In the genomic region with DNA sequence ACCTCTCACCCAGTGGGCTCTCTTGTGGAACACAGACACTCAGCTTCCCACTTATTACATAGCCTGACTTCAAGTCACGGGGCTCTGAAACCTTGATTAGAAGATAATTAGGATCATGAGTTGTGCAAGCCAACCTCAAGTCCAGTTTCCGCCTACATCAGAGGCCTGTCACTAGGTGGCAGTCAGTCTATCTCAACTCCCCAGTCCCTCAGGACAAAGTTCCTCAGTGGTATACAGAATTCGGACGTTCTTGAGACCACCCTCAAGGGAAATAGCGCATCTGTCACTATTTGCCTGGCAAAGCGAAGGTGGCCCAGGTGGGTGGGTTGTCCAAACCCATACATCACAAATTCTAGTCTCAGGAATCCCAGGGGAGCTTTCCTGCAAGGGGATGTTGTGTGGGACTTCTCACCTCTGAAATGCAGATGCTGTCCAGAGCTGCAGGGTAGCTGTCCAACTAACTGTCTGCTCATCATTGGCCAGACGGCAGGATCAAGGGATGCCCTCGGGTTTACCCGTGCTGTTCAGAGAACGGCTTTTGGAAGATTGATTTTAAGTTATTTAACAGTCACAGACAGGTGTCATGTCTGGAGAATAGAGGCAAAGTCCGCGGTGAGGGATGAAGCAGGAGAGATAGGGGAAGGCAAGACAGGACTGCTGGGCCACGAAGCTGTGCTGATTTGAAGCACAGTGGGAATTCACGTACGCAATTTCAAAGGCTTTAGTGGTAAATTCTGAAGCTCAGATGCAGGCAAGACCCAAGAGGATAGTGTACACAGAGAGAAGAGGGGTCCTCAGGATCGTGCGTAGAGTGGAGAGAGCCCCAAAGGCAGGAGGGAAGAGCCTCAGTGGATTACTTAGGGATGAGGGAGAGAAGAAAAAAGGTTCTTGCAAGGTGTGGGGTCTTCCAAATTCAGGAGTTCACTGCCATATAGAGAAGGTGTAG, we compare ENCODE assay signal across 8 mouse cellular contexts. TPM values are rescaled to one million over a fixed set of nuclear protein-coding genes. Genes with fewer than 3 reads are reported as not detected.
DNase-seq lines count a peak whose midpoint lies in the region; ATAC-seq and TF ChIP-seq lines count a peak whose summit lies in the region.

No protein-coding gene starts in this region.

- no peak overlapping the region; the same call in 1 of the 2 replicates for H3K9ac ChIP-seq in kidney, postnatal 0 days (ENCODE audit: low read depth, low read length)
- peak overlapping the region; percentile 100 for H3K9ac ChIP-seq in midbrain, embryonic 13.5 days (replicated peaks)

- peak overlapping the region; percentile 94 for H3K4me3 ChIP-seq in left cerebral cortex, adult 2 months
- H3K4me3 ChIP-seq in kidney, postnatal 0 days (replicated peaks; ENCODE audit: low read depth, low read length) = peak overlapping the region; percentile 97
- H3K4me3 ChIP-seq in midbrain, embryonic 13.5 days (replicated peaks) = peak overlapping the region; percentile 92

- peak; percentile 60 for ATAC-seq in granulocyte monocyte progenitor cell, adult 5-6 weeks (replicated peaks; ENCODE audit: poor library complexity, severe bottlenecking)
- ATAC-seq in kidney, postnatal 0 days (replicated peaks; ENCODE audit: low FRiP score, low read depth) = no peak
- ATAC-seq in midbrain, embryonic 13.5 days = no peak

- H3K27me3 ChIP-seq in kidney, postnatal 0 days (ENCODE audit: insufficient read depth, low read length) = no peaks in the 10 kb centered on the region
- H3K27me3 ChIP-seq in midbrain, embryonic 13.5 days = no peaks in the 10 kb centered on the region

- H3K9me3 ChIP-seq in kidney, postnatal 0 days (replicated peaks; ENCODE audit: low read length) = no peaks in the 10 kb centered on the region
- H3K9me3 ChIP-seq in midbrain, embryonic 13.5 days = no peaks in the 10 kb centered on the region

- no peak for DNase-seq in left cerebral cortex, adult 2 months (ENCODE audit: extremely low spot score in 1 of 2, low spot score in 2 of 2)
- DNase-seq in left cerebral cortex, adult 8-10 months (ENCODE audit: low spot score in 2 of 2) = no peak
- peak; percentile 71 for DNase-seq in brain, adult 2 months (ENCODE audit: low read depth, low spot score)
- peak; percentile 69 for DNase-seq in kidney, postnatal 0 days (ENCODE audit: low spot score)
- no peak for DNase-seq in layer of hippocampus, adult 9-10 months (ENCODE audit: low spot score)
- DNase-seq in urinary bladder, adult 18-20 months (ENCODE audit: low spot score in 2 of 2) = no peak

- H3K27ac ChIP-seq in left cerebral cortex, adult 2 months = peak overlapping the region; percentile 97
- no peak overlapping the region for H3K27ac ChIP-seq in kidney, postnatal 0 days
- H3K27ac ChIP-seq in midbrain, embryonic 13.5 days = peak overlapping the region; percentile 99

- peak overlapping the region; percentile 92 for H3K4me2 ChIP-seq in kidney, postnatal 0 days (ENCODE audit: low read length)
- peak overlapping the region; percentile 98 for H3K4me2 ChIP-seq in midbrain, embryonic 13.5 days (replicated peaks)

- H3K4me1 ChIP-seq in kidney, postnatal 0 days (replicated peaks; ENCODE audit: insufficient read depth, low read length) = peaks cover 19% of the 10 kb centered on the region; the same call in 1 of the 2 replicates
- peaks cover 46% of the 10 kb centered on the region for H3K4me1 ChIP-seq in midbrain, embryonic 13.5 days (replicated peaks)

- intact Hi-C loops in left cerebral cortex, adult 2 months (cut with DNase I) = loop anchor here (2.0 to 5.0 kb wide), 2 partner anchors 142 to 157 kb away; partner anchors contain the start of gene Zhx3

- H3K36me3 ChIP-seq in kidney, postnatal 0 days (ENCODE audit: insufficient read depth, low read length) = 0 out of 2 replicates have a peak, but pooled peaks cover 3% of the 10 kb centered on the region
- peaks cover 23% of the 10 kb centered on the region for H3K36me3 ChIP-seq in midbrain, embryonic 13.5 days

- 29% methylated on average over 17 of the region's 17 CpGs for WGBS in kidney, postnatal 0 days
- 31% methylated on average over 17 of the region's 17 CpGs for WGBS in midbrain, embryonic 13.5 days

- TF ChIP-seq CTCF in left cerebral cortex, adult 2 months (IDR thresholded peaks at IDR 0.05) = peak; percentile 54
- TF ChIP-seq CTCF in kidney, postnatal 0 days (IDR thresholded peaks at IDR 0.05; ENCODE audit: low read depth) = peak; percentile 66

RNA-seq across cellular contexts. Expression of gene Plcg1, which starts 1.0 kb away (rescaled TPM):
- 100 to 1,000 TPM; 117 to 123 TPM for total RNA-seq in left cerebral cortex, adult 2 months (2021)
- total RNA-seq in left cerebral cortex, adult 8-10 months (2022) = 100 to 1,000 TPM; 103 to 121 (median 114) TPM
- 22.9 and 27.0 TPM in 2 replicates for total RNA-seq in granulocyte monocyte progenitor cell, adult 5-6 weeks (2014; fragmentation: Nextera tagmentation)
- total RNA-seq in granulocyte monocyte progenitor cell, adult 5-6 weeks (2017) = 16.5 and 17.8 TPM in 2 replicates
- 31.6 and 32.5 TPM in 2 replicates for polyA plus RNA-seq in kidney, postnatal 0 days (2015; fragmentation: Nextera tagmentation; extraction: Ambion mirVana)
- 68.2 and 74.3 TPM in 2 replicates for polyA plus RNA-seq in midbrain, embryonic 13.5 days (2015; fragmentation: Nextera tagmentation; extraction: Ambion mirVana)

Comparison
In these comparisons a context has a peak if more than half of its experiments do, and no peak if none do; other contexts are left out.
1. DNase-seq: peak in brain, adult 2 months (single experiment) and kidney, postnatal 0 days (single experiment); none in left cerebral cortex, adult 2 months (0 of 2), left cerebral cortex, adult 8-10 months (0 of 2), layer of hippocampus, adult 9-10 months (single experiment) and urinary bladder, adult 18-20 months (0 of 2).
2. Peak in every context shown above with its lines, with median percentiles within 50 percentile points of each other: H3K4me3 ChIP-seq.